Mouse (Mus musculus) right cerebral cortex, postnatal 36 days (tissue): ENCODE results near the gene Tlx1.

ENCODE experiments used
- DNase-seq, 2 experiments: peaks; one replicate each; pipeline ENCODE4 v3.0.0; 2022; ENCODE audit warnings: low spot score in 2 of 2, mixed read lengths in 1 of 2

Tlx1 gene

DNA sequence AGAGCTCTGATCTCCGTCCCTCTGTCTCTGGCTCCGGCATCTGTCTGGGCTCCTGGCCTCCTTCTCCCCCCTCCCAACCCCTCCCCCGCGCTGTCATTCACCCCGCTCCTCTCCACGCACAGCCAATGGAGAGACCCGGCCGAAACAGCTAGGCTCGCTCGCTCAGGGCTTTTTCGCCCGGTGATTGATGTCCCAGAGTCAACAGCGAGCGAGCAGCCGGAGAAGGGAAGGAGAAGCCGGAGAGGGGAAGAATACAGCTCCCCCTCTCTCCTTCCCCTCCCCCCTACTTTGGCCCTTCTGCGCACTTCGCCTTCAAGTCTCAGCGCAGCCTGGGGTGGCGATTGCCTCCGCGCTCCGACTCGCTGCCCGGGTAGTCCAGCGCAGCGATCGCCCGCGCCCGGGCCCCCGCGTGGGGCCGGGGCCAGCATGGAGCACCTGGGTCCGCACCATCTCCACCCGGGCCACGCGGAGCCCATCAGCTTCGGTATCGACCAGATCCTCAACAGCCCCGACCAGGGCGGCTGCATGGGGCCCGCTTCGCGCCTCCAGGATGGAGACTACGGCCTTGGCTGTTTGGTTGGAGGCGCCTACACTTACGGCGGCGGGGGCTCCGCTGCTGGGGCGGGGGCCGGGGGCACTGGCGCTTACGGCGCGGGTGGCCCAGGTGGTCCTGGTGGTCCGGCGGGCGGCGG is at the start of gene Tlx1:
Tlx1 (plus strand) TSS at position 191 of the 692 bp plus-strand sequence.
- DNase-seq, result no peak

GRCm38 (mm10) chr19:45105591-45105990 is 44.9 kb upstream of the Tlx1 start:
- DNase-seq, result no peak

GRCm38 (mm10) chr19:45106689-45107088 is 43.8 kb upstream of the Tlx1 start:
- no peak for DNase-seq

GRCm38 (mm10) chr19:45110681-45111080 is 39.8 kb upstream of the Tlx1 start:
- DNase-seq, result no peak

DNA sequence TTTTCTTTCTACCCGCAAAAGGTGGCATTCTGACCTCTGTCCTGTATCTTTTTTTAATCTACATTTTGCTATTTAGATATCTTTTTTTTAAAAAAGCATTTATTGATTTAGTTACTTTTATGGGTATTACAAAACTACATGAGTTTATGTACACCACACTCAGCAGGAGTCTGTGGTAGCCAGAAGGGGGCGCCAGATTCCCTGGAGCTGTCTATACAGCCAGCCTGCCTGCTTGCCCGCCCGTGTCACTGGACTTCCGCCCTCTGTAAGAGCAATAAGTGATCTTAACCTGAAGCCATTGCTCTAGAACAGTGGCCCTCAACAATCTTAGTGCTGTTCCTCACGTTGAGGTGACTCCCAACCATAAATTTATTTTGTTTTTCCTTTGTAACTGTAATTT is 38.0 kb upstream of the Tlx1 start:
- no peak for DNase-seq

DNA sequence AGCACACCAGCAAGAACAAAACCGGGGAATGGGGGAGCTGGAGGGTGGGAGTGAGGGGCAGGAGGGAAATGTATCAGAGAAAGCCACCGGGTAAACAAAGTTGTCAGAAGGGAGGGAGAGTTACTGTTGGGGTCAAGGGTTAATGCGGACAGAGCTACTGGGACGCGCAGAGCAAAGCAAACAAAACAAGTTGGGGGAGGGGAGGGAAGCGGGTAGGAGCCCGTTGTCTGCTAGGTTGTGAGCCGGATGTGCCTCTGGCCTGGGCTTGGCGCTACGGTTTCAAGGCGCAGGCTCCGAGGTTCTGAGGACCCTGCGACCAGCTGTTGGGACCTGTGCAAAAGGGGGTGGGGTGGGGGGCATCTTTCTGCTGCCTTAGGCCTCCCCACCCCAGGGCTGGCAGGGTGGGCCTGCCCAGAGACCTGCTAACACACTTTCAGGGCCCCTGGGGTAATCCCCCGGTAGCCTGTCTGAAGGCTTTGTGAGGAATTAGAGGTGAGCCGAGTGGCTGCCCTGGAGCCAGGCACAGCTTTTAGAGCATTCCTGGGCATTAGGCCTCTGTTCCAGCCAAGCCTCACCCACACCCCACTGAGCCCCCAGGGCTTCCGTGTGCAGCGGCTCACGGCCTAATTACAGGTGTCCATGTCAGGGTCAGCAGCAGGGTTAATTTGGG is 36.6 kb upstream of the Tlx1 start:
- DNase-seq, result no peak

GRCm38 (mm10) chr19:45114772-45115171 is 35.7 kb upstream of the Tlx1 start:
- no peak for DNase-seq

DNA sequence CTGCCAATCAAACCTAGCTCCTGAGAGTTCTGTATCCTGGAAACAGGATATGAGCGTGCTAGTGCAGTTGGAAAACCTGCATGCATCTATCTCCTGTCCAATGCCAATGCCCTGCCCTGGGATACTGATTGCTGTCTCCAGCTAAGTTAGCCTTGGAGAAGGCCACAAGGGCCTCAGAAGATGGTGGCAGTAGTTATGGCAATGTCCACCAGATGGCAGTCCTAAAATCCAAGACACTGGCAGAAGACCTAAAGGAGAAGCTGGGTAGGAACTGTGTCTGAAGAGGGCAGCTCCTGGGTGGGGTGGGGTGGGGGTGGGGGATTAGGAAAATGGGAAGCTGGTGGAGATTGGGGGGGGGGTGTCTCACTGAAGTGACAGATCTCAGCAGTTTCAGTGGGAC is 33.7 kb upstream of the Tlx1 start:
- DNase-seq, result no peak

- DNase-seq, result no peak
These were observed 18.4 kb upstream of the Tlx1 start for GRCm38 (mm10) chr19:45131966-45132628.

DNA sequence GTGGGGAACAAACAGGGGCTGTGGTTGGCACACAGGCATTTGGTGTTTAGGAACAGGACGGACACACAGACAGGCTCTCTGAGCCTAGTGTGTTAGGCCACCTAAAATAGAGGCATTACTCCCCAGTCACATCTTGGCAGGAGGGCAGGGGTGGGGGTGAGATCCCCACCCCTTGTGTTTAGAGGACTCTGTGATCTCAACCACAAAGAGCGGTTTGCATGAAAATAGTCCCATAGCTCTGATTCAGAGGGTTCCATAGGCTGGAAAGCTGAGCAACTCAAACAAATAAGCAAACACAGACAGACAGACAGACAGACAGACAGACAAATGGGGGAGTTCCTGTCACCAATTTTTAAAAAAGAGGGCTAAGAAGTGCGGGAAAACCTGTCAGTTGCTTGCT is 7.9 kb upstream of the Tlx1 start:
- DNase-seq, result no peak

DNA sequence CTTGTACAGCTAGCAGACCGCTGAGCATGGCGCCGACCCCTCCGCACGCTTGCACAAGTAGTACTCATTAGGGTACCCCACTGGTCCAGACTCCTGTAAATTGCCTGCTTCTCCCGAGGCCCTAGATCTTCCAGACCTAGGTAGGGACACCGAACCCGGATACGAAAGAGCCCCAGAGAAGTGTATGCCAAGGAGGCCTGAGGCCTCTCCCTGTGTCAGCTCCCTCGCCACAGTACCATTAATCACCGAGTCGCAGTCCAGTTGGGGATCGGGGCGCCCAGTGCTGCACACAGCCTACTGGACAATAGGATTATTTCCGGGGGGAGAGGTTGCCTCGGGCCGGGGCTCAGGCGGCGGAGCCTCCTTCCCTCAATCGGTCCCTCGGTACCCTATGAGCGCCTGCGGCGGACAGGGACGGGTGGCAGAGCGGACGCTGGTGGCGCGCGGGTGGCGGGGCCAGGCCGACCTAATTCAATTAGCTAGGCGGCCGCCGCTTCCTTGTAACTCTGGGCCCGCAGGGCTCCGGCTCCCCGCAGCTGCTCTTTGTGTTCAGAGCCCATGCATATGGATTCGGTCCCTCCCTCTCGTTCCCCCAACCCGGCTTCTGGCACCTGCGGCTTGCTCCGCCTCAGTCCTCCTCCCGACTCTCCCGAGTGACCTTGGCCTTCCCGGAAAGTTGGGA is 7.1 kb upstream of the Tlx1 start:
- no peak for DNase-seq

DNA sequence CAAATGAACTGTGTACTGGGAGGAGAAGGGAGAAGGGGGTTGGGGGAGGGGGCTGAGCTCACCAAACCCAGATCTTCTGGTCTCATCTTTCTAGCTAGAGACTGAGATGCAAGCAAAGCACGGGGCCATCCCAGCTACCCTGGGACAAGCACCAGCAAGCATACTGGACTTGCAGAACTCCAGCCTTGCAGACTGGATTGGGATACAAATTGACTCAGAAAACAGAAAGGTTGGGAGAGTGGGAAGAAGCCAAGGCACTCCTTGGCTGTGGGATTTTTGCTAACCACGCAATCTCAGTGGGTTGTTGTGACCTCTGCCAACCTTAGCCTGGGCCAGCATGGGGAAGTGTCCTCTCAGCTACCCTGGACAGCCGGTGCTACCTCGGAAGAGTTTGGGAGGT is 3.4 kb upstream of the Tlx1 start:
- DNase-seq, result no peak

DNA sequence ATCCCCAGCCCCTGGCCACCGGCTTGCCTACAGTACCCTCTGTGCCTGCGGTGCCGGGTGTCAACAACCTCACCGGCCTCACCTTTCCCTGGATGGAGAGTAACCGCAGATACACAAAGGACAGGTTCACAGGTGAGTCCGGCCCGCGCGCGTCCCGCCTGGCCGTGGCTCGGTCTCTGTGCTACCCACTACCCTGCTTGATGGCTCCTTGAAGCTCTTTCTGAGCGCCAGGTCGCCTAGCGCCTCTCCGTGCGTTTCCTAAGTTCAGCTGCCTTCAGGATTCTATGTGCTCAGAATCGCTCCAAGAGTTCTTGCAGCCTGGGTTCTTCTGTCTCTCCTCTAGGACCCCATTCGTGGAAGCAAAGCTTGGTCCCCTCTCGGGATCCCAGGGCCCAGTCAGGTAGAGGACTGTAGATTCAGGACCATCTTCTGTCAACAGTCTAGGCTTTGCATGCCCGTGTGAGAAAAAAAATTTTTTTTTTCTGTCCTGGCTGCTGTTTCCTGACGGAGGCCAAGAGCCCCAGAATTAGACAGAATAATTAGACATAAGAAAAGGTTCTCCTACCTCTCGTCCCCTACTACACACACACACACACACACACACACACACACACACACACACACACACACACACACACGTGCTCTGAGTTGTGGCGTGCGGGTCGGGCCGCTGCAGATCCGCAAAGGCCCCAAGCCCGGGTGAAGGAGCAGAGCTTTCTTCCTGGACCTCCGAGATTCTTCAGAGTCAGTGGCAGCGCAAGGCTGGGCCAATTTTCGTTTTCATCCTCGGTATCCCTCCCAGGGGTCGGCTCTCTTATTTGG is 1.1 kb downstream of the Tlx1 start:
- DNase-seq, result no peak

GRCm38 (mm10) chr19:45152183-45152650 is 1.7 kb downstream of the Tlx1 start:
- no peak for DNase-seq

DNA sequence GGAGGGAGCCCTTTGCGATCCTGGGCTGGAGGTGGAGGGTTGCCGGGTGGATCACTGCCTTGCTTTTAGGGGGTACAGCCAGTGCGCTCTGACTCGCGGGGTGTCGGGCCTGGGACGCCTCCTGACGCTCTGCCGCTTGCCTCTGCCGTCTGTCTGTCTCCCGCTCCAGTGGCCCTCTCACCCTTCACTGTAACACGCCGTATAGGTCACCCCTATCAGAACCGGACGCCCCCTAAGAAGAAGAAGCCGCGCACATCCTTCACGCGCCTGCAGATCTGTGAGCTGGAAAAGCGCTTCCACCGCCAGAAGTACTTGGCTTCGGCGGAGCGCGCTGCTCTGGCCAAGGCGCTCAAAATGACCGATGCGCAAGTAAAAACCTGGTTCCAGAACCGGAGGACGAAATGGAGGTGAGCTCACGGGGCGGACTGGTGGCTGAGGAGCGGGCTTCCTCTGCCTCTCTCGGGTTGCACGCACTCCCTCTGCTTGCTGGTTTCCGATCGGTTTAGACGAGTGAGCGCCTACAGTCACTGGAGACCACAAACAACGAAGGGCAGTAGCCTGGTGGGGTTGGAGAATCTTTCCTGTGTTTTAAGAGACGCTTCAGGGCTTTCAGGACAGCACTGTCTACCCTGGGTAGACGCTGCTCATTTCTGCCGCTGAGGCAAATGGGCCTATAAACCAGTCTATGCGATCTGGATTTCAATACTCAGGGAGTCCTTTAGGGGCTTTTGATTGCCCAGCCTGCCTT is 3.0 kb downstream of the Tlx1 start:
- DNase-seq, result no peak

DNA sequence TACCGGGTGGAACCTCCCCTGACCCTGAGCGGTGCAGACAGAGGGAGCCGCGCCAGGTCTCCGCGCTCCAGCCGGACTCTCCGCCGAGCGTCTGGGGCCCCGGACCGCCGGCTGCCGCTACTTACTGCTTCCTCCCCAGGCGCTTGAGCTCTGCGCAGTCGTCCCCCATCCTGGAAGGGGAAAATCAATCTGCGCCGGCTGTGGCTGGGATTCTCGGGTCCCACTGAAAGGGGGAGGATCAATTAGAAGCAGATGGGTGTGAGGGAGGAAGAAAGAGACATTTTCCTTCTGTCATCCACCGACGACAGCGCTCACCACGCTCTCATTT is 3.5 kb downstream of the Tlx1 start:
- no peak for DNase-seq

GRCm38 (mm10) chr19:45154521-45154920 is 4.0 kb downstream of the Tlx1 start:
- no peak for DNase-seq

DNA sequence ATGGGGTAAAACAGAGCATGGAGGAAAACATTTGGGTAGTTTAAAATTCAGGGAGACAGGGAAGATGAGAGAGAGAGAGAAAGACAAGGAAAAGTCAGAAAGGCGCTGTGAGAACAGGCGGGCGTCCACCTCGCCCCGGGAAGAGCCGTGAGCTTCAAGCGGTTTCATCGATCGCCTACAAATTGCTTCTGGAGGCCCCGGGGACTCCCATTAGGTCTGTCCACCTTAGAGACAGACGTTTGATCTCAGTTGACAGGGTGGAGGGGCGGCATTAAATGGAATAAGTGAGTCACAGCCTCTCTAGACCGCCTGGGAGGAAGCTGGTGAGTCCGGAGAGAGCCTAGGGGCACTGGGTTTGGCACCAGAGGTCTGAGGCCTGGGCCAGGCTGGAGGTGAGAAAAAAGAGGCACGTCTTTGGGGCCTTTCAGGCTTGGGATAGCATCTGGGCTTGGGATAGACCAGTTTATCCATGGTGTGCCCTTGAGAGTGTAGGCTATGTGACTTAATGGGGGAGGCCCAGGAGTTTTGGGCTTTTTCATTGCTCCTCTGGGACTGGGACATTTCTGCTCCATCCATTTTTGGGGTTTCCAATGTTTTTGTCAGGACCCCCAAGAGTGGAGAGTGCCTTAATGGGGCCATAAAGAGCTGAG is 4.8 kb downstream of the Tlx1 start:
- no peak for DNase-seq

DNA sequence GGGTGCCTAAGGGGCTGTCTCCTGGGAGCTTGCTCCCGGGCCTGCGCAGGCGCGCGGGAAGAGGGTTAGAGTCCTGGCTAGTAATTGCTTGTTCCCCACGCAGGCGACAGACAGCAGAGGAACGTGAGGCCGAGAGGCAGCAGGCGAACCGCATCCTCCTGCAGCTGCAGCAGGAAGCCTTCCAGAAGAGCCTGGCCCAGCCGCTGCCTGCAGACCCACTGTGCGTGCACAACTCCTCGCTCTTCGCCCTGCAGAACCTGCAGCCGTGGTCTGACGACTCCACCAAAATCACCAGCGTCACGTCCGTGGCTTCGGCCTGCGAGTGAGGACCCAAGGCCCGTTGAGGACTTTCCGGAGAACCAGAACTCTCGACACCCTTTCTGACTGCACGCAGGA is 5.3 kb downstream of the Tlx1 start:
- no peak for DNase-seq

DNA sequence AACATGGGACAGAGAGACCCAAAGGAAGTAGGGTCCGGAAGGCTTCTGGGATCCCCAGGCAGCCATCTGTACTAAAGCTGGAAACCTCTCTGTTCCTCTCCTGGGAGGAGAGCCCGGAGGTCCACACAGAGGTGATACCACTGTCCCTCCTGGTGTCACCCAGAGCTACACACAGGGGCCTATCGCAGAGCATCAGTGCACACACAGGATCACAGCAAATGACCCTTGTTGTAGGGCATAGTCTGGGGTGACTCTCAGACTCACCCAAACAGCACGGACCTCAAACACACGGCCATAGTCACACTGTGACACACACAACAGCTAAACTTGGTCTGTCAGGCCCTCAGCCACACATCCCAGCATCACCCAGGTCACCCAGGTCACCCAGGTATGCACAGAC is 5.9 kb downstream of the Tlx1 start:
- no peak for DNase-seq
